8 mouse cellular contexts compared by ENCODE assay signal in the genomic region with DNA sequence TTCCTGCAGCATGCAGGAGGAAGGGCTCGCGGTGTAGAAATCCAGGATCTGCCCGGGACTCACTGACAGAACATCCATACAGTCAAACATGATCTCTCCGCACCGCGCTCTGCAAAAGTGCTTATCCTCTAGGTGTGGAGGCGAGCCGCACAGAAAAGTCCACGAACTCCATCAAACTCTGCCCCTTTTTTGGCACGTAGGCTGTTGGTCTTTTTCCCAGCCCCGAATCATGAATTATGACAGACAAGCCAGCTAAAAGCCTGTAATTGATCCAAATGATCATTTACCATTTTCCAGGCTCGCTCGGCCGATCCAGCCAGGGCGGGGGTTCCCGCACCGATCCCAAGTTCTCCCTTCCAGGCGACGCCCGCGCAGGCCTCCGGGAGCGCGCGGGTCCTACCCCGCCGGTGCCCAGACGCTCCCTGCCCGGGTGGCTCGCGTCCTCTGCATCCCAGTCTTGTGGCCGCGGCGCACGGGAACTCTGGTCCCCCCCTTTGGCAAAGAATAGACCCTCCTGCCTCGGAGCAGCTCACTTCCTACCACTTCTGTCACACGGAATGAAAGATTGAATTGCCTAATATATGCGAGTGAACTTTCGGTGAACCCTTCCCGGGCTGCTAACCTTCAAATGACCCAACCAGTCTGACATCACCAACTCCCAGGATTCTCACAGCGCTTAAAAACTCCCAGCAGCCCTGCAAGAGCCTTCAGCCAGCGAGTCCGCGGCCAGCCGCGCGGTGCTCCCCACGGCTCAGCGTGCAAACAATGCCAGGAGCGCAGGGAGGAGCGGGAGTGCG.
DNase-seq lines count a peak whose midpoint lies in the region; ATAC-seq and TF ChIP-seq lines count a peak whose summit lies in the region.

No protein-coding gene starts in this region.

- 0 out of 2 replicates have a peak overlapping the region, but pooled peaks have one; percentile 60 for H3K27ac ChIP-seq in cortical plate, adult 2 months (ENCODE audit: insufficient read depth, low read length)
- H3K27ac ChIP-seq in gastrocnemius, adult 2 months, result peak overlapping the region; percentile 94
- H3K27ac ChIP-seq in hindbrain, embryonic 13.5 days, result peak overlapping the region; percentile 81
- no peak overlapping the region for H3K27ac ChIP-seq in lung, postnatal 0 days (ENCODE audit: low read length)

- no peaks in the 10 kb centered on the region for H3K36me3 ChIP-seq in hindbrain, embryonic 13.5 days
- no peaks in the 10 kb centered on the region for H3K36me3 ChIP-seq in lung, postnatal 0 days (ENCODE audit: insufficient read depth, low read length)

- peaks cover 1% of the 10 kb centered on the region; the same call in 1 of the 2 replicates for H3K4me1 ChIP-seq in cortical plate, adult 2 months (ENCODE audit: control insufficient read depth, insufficient read depth, low read length)
- H3K4me1 ChIP-seq in hindbrain, embryonic 13.5 days (replicated peaks), result peaks cover 33% of the 10 kb centered on the region
- H3K4me1 ChIP-seq in lung, postnatal 0 days (ENCODE audit: insufficient read depth, low read depth, low read length), result no peaks in the 10 kb centered on the region

- peak overlapping the region; percentile 90 for H3K4me3 ChIP-seq in cortical plate, adult 2 months (ENCODE audit: insufficient read depth, low read length)
- H3K4me3 ChIP-seq in gastrocnemius, adult 2 months, result peak overlapping the region; percentile 78
- H3K4me3 ChIP-seq in hindbrain, embryonic 13.5 days, result peak overlapping the region; percentile 58
- H3K4me3 ChIP-seq in lung, postnatal 0 days (ENCODE audit: low read depth, low read length), result peak overlapping the region; percentile 52

- ATAC-seq in hindbrain, embryonic 13.5 days (ENCODE audit: low FRiP score), result peak; percentile 92
- ATAC-seq in lung, postnatal 0 days, result peak; percentile 93

- no peak for TF ChIP-seq CTCF in cortical plate, adult 2 months (IDR thresholded peaks at IDR 0.05; ENCODE audit: extremely low read depth, insufficient read depth, low read length)
- TF ChIP-seq CTCF in gastrocnemius, adult 2 months (IDR thresholded peaks at IDR 0.05), result peak; percentile 9; the same call in 1 of the 2 replicates
- peak; percentile 39 for TF ChIP-seq CTCF in lung, postnatal 0 days (IDR thresholded peaks at IDR 0.05)

- DNase-seq in adrenal gland, adult 8-10 months, result peak; percentile 86
- peak; percentile 89 for DNase-seq in gastrocnemius, adult 2 months
- peak; percentile 55 to 58 for DNase-seq in layer of hippocampus, postnatal 25 days (ENCODE audit: extremely low spot score in 1 of 2, low spot score in 1 of 2)
- DNase-seq in lung, postnatal 0 days (ENCODE audit: low spot score), result peak; percentile 87
- DNase-seq in ovary, postnatal 36 days (ENCODE audit: low spot score), result peak; percentile 71
- no peak for DNase-seq in natural killer cell, adult 2 months (ENCODE audit: low spot score in 2 of 2)

- no peaks in the 10 kb centered on the region for H3K9me3 ChIP-seq in hindbrain, embryonic 13.5 days
- H3K9me3 ChIP-seq in lung, postnatal 0 days (ENCODE audit: low read length), result no peaks in the 10 kb centered on the region

- no peak for TF ChIP-seq EP300 in lung, postnatal 0 days (IDR thresholded peaks at IDR 0.05)

- intact Hi-C loops in gastrocnemius, adult 2 months (cut with DNase I), result loop anchor here (5.0 kb wide), 2 partner anchors 62 to 143 kb away; no protein-coding TSS in a partner anchor

- H3K27me3 ChIP-seq in hindbrain, embryonic 13.5 days, result peaks cover 21% of the 10 kb centered on the region
- H3K27me3 ChIP-seq in lung, postnatal 0 days (replicated peaks; ENCODE audit: insufficient read depth, low read length), result no peaks in the 10 kb centered on the region

- peak overlapping the region; percentile 81 for H3K4me2 ChIP-seq in hindbrain, embryonic 13.5 days
- peak overlapping the region; percentile 80 for H3K4me2 ChIP-seq in lung, postnatal 0 days (replicated peaks; ENCODE audit: low read depth, low read length)

- under 1% methylated on average over 52 of the region's 52 CpGs for WGBS in hindbrain, embryonic 13.5 days
- under 1% methylated on average over 49 of the region's 52 CpGs for WGBS in lung, postnatal 0 days

- peak overlapping the region; percentile 77 for H3K9ac ChIP-seq in hindbrain, embryonic 13.5 days
- peak overlapping the region; percentile 38; the same call in 1 of the 2 replicates for H3K9ac ChIP-seq in lung, postnatal 0 days (replicated peaks; ENCODE audit: low read depth)

- TF ChIP-seq POLR2A in cortical plate, adult 2 months (IDR thresholded peaks at IDR 0.05; ENCODE audit: extremely low read depth, insufficient read depth, low read length), result peak; percentile 69; the same call in 1 of the 2 replicates

Comparison
In these comparisons a context has a peak if more than half of its experiments do, and no peak if none do; other contexts are left out.
1. DNase-seq: peak in adrenal gland, adult 8-10 months (single experiment), gastrocnemius, adult 2 months (single experiment), layer of hippocampus, postnatal 25 days (2 of 2), lung, postnatal 0 days (single experiment) and ovary, postnatal 36 days (single experiment); none in natural killer cell, adult 2 months (0 of 2).
2. Peak in every context shown above with its lines, with median percentiles within 50 percentile points of each other: H3K4me3 ChIP-seq.